Mouse (Mus musculus) monocyte, adult 5-6 weeks (primary cell): Measurements from ENCODE around the gene Hint1. TPM values are rescaled to one million over a fixed set of nuclear protein-coding genes. Genes with fewer than 3 reads are reported as not detected.
A peak's percentile ranks its signal among the peaks of the same experiment; 100 is the strongest.

Source experiments
- ATAC-seq: fragments of 153-309, 156-312 bp; replicated peaks from 2 replicates; pipeline ENCODE4 v1.8.0; 2017; ENCODE audit warnings: mild to moderate bottlenecking; ENCODE audit not compliant: low TSS enrichment, insufficient number of reproducible peaks, severe bottlenecking, poor library complexity, low FRiP score
- total RNA-seq: library from RNA; stranded (forward); fragments of 200-1000, 200-491, 200-594 nt; gene quantifications from 3 replicates; pipeline ENCODE4 v1.2.3, GENCODE M21; 2017

Hint1 gene
- total RNA-seq, 1 experiment from 2014 or later, result 549 TPM

GRCm38 (mm10) chr11:54860256-54861038 is 5.7 kb upstream of the Hint1 start, which contains the start of gene Lyrm7:
Gene Lyrm7 (minus strand): TSS chr11:54860916.
- peak; percentile 98 for ATAC-seq

GRCm38 (mm10) chr11:54861471-54862420 is 4.4 kb upstream of the Hint1 start:
- ATAC-seq, result no peak

GRCm38 (mm10) chr11:54862621-54863520 is 3.3 kb upstream of the Hint1 start:
- ATAC-seq, result no peak

GRCm38 (mm10) chr11:54865330-54866085 is 675 bp upstream of the Hint1 start:
- no peak for ATAC-seq

- ATAC-seq, result no peak
These were observed 834 bp downstream of the Hint1 start for GRCm38 (mm10) chr11:54867049-54867385.

GRCm38 (mm10) chr11:54867903-54868434 is 1.8 kb downstream of the Hint1 start:
- ATAC-seq, result no peak

GRCm38 (mm10) chr11:54868445-54868844 is 2.3 kb downstream of the Hint1 start:
- ATAC-seq, result no peak

GRCm38 (mm10) chr11:54869318-54869717 is 3.1 kb downstream of the Hint1 start:
- no peak for ATAC-seq

GRCm38 (mm10) chr11:54871831-54872537 is 5.8 kb downstream of the Hint1 start:
- ATAC-seq, result no peak

- no peak for ATAC-seq
These were observed 9.8 kb downstream of the Hint1 start for GRCm38 (mm10) chr11:54876031-54876430.

GRCm38 (mm10) chr11:54878893-54879292 is 12.7 kb downstream of the Hint1 start:
- no peak for ATAC-seq

- ATAC-seq, result peak; percentile 87
These were observed 13.3 kb downstream of the Hint1 start for GRCm38 (mm10) chr11:54879434-54879833.

- ATAC-seq, result no peak
These were observed 13.7 kb downstream of the Hint1 start for GRCm38 (mm10) chr11:54879922-54880321.

- ATAC-seq, result no peak
These were observed 14.9 kb downstream of the Hint1 start for GRCm38 (mm10) chr11:54881051-54881474.

- no peak for ATAC-seq
These were observed 16.5 kb downstream of the Hint1 start for GRCm38 (mm10) chr11:54882671-54883070.

GRCm38 (mm10) chr11:54884197-54884828 is 18.1 kb downstream of the Hint1 start:
- peak; percentile 52 for ATAC-seq

GRCm38 (mm10) chr11:54884937-54885336 is 18.8 kb downstream of the Hint1 start:
- peak; percentile 60 for ATAC-seq
